Mouse (Mus musculus) forebrain, postnatal 0 days (tissue): ENCODE results near the gene Rbpjl. TPM values are rescaled to one million over a fixed set of nuclear protein-coding genes. Genes with fewer than 3 reads are reported as not detected.

Source experiments
- ATAC-seq: fragments of 200-750 bp; cut with Nextera tagmentation; 2 replicates; pipeline ENCODE4 v1.8.0; 2017; ENCODE audit warnings: mild to moderate bottlenecking, moderate library complexity
- DNase-seq: peaks from one replicate; pipeline ENCODE4 v3.0.0-alpha.2; 2015
- H3K27ac ChIP-seq: fragments of 300-500 bp; sonication (generic); 2 replicates; pipeline ENCODE4 v1.5.1; 2014; ENCODE audit warnings: low read depth, mild to moderate bottlenecking, antibody characterized with exemption, low read length, moderate library complexity, mixed read lengths
- H3K27me3 ChIP-seq: fragments of 300-500 bp; sonication (generic); 2 replicates; pipeline ENCODE4 v1.6.1; 2014; ENCODE audit warnings: mild to moderate bottlenecking, low read length, mixed read lengths; ENCODE audit not compliant: insufficient read depth
- H3K36me3 ChIP-seq: fragments of 300-500 bp; sonication (generic); 2 replicates; pipeline ENCODE4 v1.6.1; 2014; ENCODE audit warnings: mild to moderate bottlenecking, moderate library complexity; ENCODE audit not compliant: insufficient read depth
- H3K4me1 ChIP-seq: fragments of 300-500 bp; sonication (generic); 2 replicates; pipeline ENCODE4 v1.6.1; 2014; ENCODE audit warnings: antibody characterized with exemption; ENCODE audit not compliant: insufficient read depth
- H3K4me2 ChIP-seq: fragments of 300-500 bp; sonication (generic); 2 replicates; pipeline ENCODE4 v1.6.1; 2014; ENCODE audit warnings: low read depth, mild to moderate bottlenecking, moderate library complexity
- H3K4me3 ChIP-seq: fragments of 300-500 bp; sonication (generic); 2 replicates; pipeline ENCODE4 v1.5.1; 2014; ENCODE audit warnings: low read depth, low read length, mixed read lengths
- H3K9ac ChIP-seq: fragments of 300-500 bp; sonication (generic); 2 replicates; pipeline ENCODE4 v1.6.1; 2014; ENCODE audit warnings: mild to moderate bottlenecking
- H3K9me3 ChIP-seq: fragments of 300-500 bp; sonication (generic); 2 replicates; pipeline ENCODE4 v1.6.1; 2016; ENCODE audit warnings: low read length
- CTCF ChIP-seq: sonication (generic); IDR thresholded peaks from 2 replicates; pipeline ENCODE4 v1.5.1; 2016; ENCODE audit warnings: antibody characterized with exemption, control low read depth, low read depth
- WGBS: fragments of 180-500 bp; shearing (Covaris S2); extraction: QIAGEN DNeasy Blood & Tissue Kit; methylation state at CpG from one replicate; pipeline ENCODE4 v1.1.7; 2014; 5-methylcytosine and 5-hydroxymethylcytosine counted together
- polyA plus RNA-seq: library from polyadenylated mRNA; unstranded; fragments of >200 nt; fragmentation: Nextera tagmentation; extraction: Ambion mirVana; gene quantifications from 2 replicates; pipeline ENCODE4 v1.2.1, GENCODE M21; 2015
- total RNA-seq: library from RNA; depleted of rRNA; stranded (reverse); fragments of >200 nt; gene quantifications from 2 replicates; pipeline ENCODE4 v1.2.3, GENCODE M21; 2014

Gene Rbpjl
- total and polyA plus RNA-seq, 2 experiments from 2014 or later = 0.17 TPM; not detected in 1

DNA sequence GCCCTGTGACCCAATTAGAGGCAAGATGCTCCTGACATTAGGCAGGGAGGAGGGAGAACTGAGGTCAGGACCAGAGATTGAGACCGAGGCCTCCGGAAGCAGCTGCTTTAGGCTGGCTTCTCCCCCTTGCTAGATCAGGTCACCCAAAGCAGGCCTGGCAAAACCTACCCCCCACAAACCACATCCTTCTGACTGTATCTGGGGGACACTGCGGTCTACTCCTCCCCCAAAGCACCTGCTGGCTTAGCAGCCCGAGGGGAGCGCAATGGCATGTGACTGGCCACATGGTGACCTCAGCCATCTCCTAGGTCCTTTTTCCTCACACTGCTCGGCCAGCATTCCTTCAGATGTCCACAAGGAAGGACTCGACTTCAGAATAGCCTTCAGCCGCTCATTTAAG is 38.2 kb downstream of the Rbpjl start:
- WGBS = 53% methylated on average over 8 of the region's 8 CpGs
- no peak for TF ChIP-seq CTCF
- Histone ChIP-seq H3K27me3 (peaks cover 11% of the 10 kb centered on the region), H3K4me3 (no peak overlapping the region), H3K36me3 (no peaks in the 10 kb centered on the region), H3K4me2 (no peak overlapping the region), H3K27ac (no peak overlapping the region), H3K9me3 (no peaks in the 10 kb centered on the region), H3K9ac (no peak overlapping the region), H3K4me1 (no peaks in the 10 kb centered on the region; the same call in 1 of the 2 replicates)
- DNase-seq (no peak), ATAC-seq (no peak)

- Histone ChIP-seq H3K36me3 (no peaks in the 10 kb centered on the region), H3K27me3 (peaks cover 11% of the 10 kb centered on the region), H3K27ac (no peak overlapping the region), H3K4me1 (no peaks in the 10 kb centered on the region; the same call in 1 of the 2 replicates), H3K9me3 (no peaks in the 10 kb centered on the region), H3K9ac (no peak overlapping the region), H3K4me2 (0 out of 2 replicates have a peak overlapping the region, but pooled peaks have one; percentile 81), H3K4me3 (peak overlapping the region; percentile 5; the same call in 1 of the 2 replicates)
- ATAC-seq (no peak), DNase-seq (no peak)
- WGBS = 38% methylated on average over 7 of the region's 7 CpGs
- TF ChIP-seq CTCF = no peak
Observed at GRCm38 (mm10) chr2:164441731-164442130, 38.8 kb downstream of the Rbpjl start.

- peak overlapping the region; percentile 49 for H3K9ac ChIP-seq
- ATAC-seq (peak; percentile 24), DNase-seq (no peak)
- TF ChIP-seq CTCF = no peak
- no peak overlapping the region for H3K27ac ChIP-seq
- no peaks in the 10 kb centered on the region for H3K36me3 ChIP-seq
- H3K27me3 ChIP-seq = peaks cover 11% of the 10 kb centered on the region
- H3K4me3 ChIP-seq = peak overlapping the region; percentile 45
- H3K4me1 ChIP-seq = no peaks in the 10 kb centered on the region; the same call in 1 of the 2 replicates
- H3K4me2 ChIP-seq = peak overlapping the region; percentile 81
- 4% methylated on average over 29 of the region's 29 CpGs for WGBS
- no peaks in the 10 kb centered on the region for H3K9me3 ChIP-seq
Observed at GRCm38 (mm10) chr2:164442315-164443050, 39.5 kb downstream of the Rbpjl start.

DNA sequence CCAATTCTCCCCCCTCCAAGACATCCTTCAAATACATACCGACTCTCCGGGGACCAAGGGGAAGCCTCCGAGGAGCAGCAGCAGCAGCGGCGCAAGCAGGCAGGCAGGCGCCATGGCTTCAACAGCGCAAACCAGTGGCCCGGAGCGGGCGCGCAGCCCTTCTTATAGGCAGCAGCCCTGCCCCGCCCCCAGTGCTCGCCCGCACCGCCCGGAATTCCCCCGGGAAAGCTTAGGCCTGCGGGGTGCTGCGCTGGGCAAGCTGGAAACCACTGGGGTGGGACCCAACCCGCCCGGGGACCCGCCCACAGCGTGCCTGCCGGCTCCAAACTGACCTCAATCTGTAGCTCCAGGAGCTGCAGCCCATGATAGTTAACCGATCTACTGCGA is 40.1 kb downstream of the Rbpjl start:
- Histone ChIP-seq H3K27me3 (peaks cover 11% of the 10 kb centered on the region), H3K36me3 (no peaks in the 10 kb centered on the region), H3K4me2 (peak overlapping the region; percentile 81), H3K4me3 (peak overlapping the region; percentile 45), H3K9ac (peak overlapping the region; percentile 49), H3K4me1 (no peaks in the 10 kb centered on the region; the same call in 1 of the 2 replicates), H3K27ac (no peak overlapping the region), H3K9me3 (no peaks in the 10 kb centered on the region)
- peak; percentile 48 for TF ChIP-seq CTCF
- DNase-seq = peak; percentile 70
- ATAC-seq = peak; percentile 97
- 0% methylated on average over 26 of the region's 26 CpGs for WGBS

- DNase-seq = no peak
- H3K4me2 ChIP-seq = peak within 1 kb of the TSS; percentile 81
- peak within 1 kb of the TSS; percentile 45 for H3K4me3 ChIP-seq
- H3K9me3 ChIP-seq = no peaks in the 10 kb centered on the region
- peak within 1 kb of the TSS; percentile 49 for H3K9ac ChIP-seq
- no peaks in the 10 kb centered on the region for H3K36me3 ChIP-seq
- 9% methylated on average over 18 of the region's 18 CpGs for WGBS
- no peaks in the 10 kb centered on the region; the same call in 1 of the 2 replicates for H3K4me1 ChIP-seq
- no peak within 1 kb of the TSS for H3K27ac ChIP-seq
- ATAC-seq = peak; percentile 32; the same call in 1 of the 2 replicates
- H3K27me3 ChIP-seq = peaks cover 11% of the 10 kb centered on the region
- TF ChIP-seq CTCF = no peak
Observed at GRCm38 (mm10) chr2:164443460-164444000, 40.6 kb downstream of the Rbpjl start, which contains the start of gene Sdc4. TSS of gene Sdc4 (minus strand) at chr2:164443887.

- Histone ChIP-seq H3K27me3 (peaks cover 11% of the 10 kb centered on the region), H3K27ac (no peak overlapping the region), H3K4me1 (no peaks in the 10 kb centered on the region; the same call in 1 of the 2 replicates), H3K36me3 (no peaks in the 10 kb centered on the region), H3K9me3 (no peaks in the 10 kb centered on the region), H3K4me2 (no peak overlapping the region), H3K9ac (no peak overlapping the region), H3K4me3 (no peak overlapping the region)
- ATAC-seq (no peak), DNase-seq (no peak)
- WGBS = 89% methylated on average over 2 of the region's 2 CpGs
- TF ChIP-seq CTCF = no peak
Observed at GRCm38 (mm10) chr2:164444701-164445100, 41.8 kb downstream of the Rbpjl start.
